31 mouse cellular contexts compared by ENCODE assay signal in the genomic region with DNA sequence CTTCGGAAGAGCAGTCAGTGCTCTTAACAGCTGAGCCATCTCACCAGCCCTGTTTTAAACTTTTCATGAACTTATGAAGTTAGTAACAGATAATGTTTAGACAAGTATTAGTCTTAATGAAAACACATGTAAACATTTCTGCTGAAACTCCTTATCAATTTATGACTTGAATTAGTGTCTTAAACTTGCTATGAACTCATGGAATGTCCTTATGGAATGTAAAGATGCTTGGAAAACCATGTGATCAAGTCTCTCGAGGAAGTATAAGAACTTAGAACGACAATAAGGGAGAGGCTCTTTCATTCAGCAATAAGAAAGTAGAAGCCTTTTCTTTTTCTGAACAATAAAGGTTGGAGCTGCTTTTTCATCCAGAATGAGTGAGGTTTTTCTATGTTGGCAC. TPM values are rescaled to one million over a fixed set of nuclear protein-coding genes. Genes with fewer than 3 reads are reported as not detected.
"Had no signal": no experiment of that assay in that cellular context is flagged by ENCODE, and none has a peak within 500 bp of the region (broad histone marks: within the 10 kb centered on the region; RNA-seq: fewer than 3 reads in every experiment).

No protein-coding gene starts in this region.

- H3K4me2 ChIP-seq: heart, embryonic 12.5 days; hindbrain, embryonic 12.5 days; hindbrain, embryonic 14.5 days; kidney, embryonic 15.5 days; limb, embryonic 13.5 days; limb, embryonic 15.5 days; liver, embryonic 12.5 days had no signal

- H3K36me3 ChIP-seq: heart, embryonic 10.5 days; limb, embryonic 15.5 days; liver, embryonic 12.5 days had no signal

- DNase-seq: gastrocnemius, adult 2 months; gastrocnemius, postnatal 10 days; gastrocnemius, postnatal 25 days; heart, adult 18-20 months; heart, postnatal 10 days; heart, postnatal 4 days; kidney, adult 18-20 months; kidney, adult 8-10 months; kidney, postnatal 10 days; kidney, postnatal 25 days; kidney, postnatal 4 days; left cerebral cortex, postnatal 4 days had no signal

- H3K27ac ChIP-seq: gastrocnemius, adult 2 months; heart, embryonic 10.5 days; hindbrain, embryonic 10.5 days; hindbrain, embryonic 12.5 days; hindbrain, embryonic 14.5 days; kidney, embryonic 15.5 days; layer of hippocampus, adult 2 months; left cerebral cortex, adult 2 months; limb, embryonic 13.5 days; limb, embryonic 15.5 days; liver, embryonic 12.5 days; liver, embryonic 14.5 days had no signal

- H3K4me1 ChIP-seq: heart, embryonic 10.5 days; hindbrain, embryonic 10.5 days; hindbrain, embryonic 12.5 days; kidney, embryonic 15.5 days had no signal

- H3K9me3 ChIP-seq: heart, embryonic 10.5 days; heart, embryonic 12.5 days; hindbrain, embryonic 10.5 days; hindbrain, embryonic 12.5 days; kidney, embryonic 15.5 days; limb, embryonic 13.5 days; limb, embryonic 15.5 days; liver, embryonic 12.5 days had no signal

- H3K9ac ChIP-seq: heart, embryonic 12.5 days; hindbrain, embryonic 12.5 days; hindbrain, embryonic 14.5 days; kidney, embryonic 15.5 days; limb, embryonic 13.5 days; limb, embryonic 15.5 days; liver, embryonic 12.5 days; liver, embryonic 14.5 days had no signal

- H3K27me3 ChIP-seq: heart, embryonic 12.5 days; hindbrain, embryonic 12.5 days; kidney, embryonic 15.5 days; limb, embryonic 13.5 days; limb, embryonic 15.5 days; liver, embryonic 12.5 days had no signal

- ATAC-seq: hindbrain, embryonic 16.5 days; inflammation-experienced regulatory T-cells, adult 6 months; liver, embryonic 12.5 days had no signal

- H3K4me3 ChIP-seq: gastrocnemius, adult 2 months; heart, embryonic 10.5 days; heart, embryonic 12.5 days; hindbrain, embryonic 10.5 days; hindbrain, embryonic 12.5 days; kidney, embryonic 15.5 days; layer of hippocampus, adult 2 months; left cerebral cortex, adult 2 months; limb, embryonic 13.5 days; limb, embryonic 15.5 days; liver, embryonic 12.5 days had no signal

RNA-seq across cellular contexts. Expression of gene Pin1rt1, which starts 11.8 kb away (rescaled TPM):
- polyA plus RNA-seq: frontal cortex, adult 2 months; heart, embryonic 10.5 days; heart, embryonic 12.5 days; heart, embryonic 14.5 days; heart, embryonic 16.5 days; hindbrain, embryonic 10.5 days; hindbrain, embryonic 14.5 days; inflammation-experienced regulatory T-cells, adult 6 months; kidney, embryonic 15.5 days; limb, embryonic 11.5 days; liver, adult 2 months; liver, embryonic 12.5 days; liver, embryonic 14.5 days had no signal

RNA-seq across cellular contexts. Expression of gene Depdc7, which starts 38.3 kb away (rescaled TPM):
- polyA plus RNA-seq: inflammation-experienced regulatory T-cells, adult 6 months had no signal
